Mouse (Mus musculus): ENCODE measurements at regions not wholly inside any gene's neighbourhood (a gene's known extent, or its start where the extent isn't known, plus 50 kb on each side); places are given as distances from the start of the nearest gene placed in this dataset.

GRCm38 (mm10) chrX:92791023-92791346, 191.6 kb upstream of the Mageb18 start:
- DNase-seq, result no peak

GRCm38 (mm10) chrX:92790323-92791022, 191.1 kb upstream of the Mageb18 start:
- DNase-seq, result no peak

- no peak for DNase-seq
Observed at GRCm38 (mm10) chrX:92786814-92787213, 187.4 kb upstream of the Mageb18 start.

- no peak for DNase-seq
Observed at GRCm38 (mm10) chrX:92740026-92740425, 140.7 kb upstream of the Mageb18 start.

- DNase-seq, result no peak
Observed at GRCm38 (mm10) chrX:92710279-92710678, 110.9 kb upstream of the Mageb18 start.

GRCm38 (mm10) chrX:92679761-92680160, 80.4 kb upstream of the Mageb18 start:
- DNase-seq, result no peak

GRCm38 (mm10) chrX:92661168-92661567, 61.8 kb upstream of the Mageb18 start:
- DNase-seq, result peak in 1 of 2 experiments; percentile 2
